8 mouse cellular contexts compared by ENCODE assay signal in genomic region chr5:135077564-135078481, GRCm38 (mm10). TPM values are rescaled to one million over a fixed set of nuclear protein-coding genes. Genes with fewer than 3 reads are reported as not detected.
DNase-seq lines count a peak whose midpoint lies in the region; ATAC-seq lines count a peak whose summit lies in the region.

TSS of gene Vps37d (minus strand) at chr5:135078266.

- peak within 1 kb of the TSS; percentile 95 for H3K27ac ChIP-seq in hindbrain, embryonic 14.5 days

- peak within 1 kb of the TSS; percentile 98 for H3K4me3 ChIP-seq in hindbrain, embryonic 14.5 days (replicated peaks; ENCODE audit: low read length)

- H3K27me3 ChIP-seq in hindbrain, embryonic 14.5 days (ENCODE audit: control insufficient read depth, insufficient read depth, low read length), result no peaks in the 10 kb centered on the region

- ATAC-seq in hindbrain, embryonic 14.5 days (ENCODE audit: low FRiP score), result peak; percentile 84

- WGBS in hindbrain, embryonic 14.5 days, result 1% methylated on average over 65 of the region's 83 CpGs

- no peaks in the 10 kb centered on the region for H3K9me3 ChIP-seq in hindbrain, embryonic 14.5 days (ENCODE audit: control insufficient read depth, low read length)

- peak within 1 kb of the TSS; percentile 81 for H3K4me2 ChIP-seq in hindbrain, embryonic 14.5 days (replicated peaks)

- H3K4me1 ChIP-seq in hindbrain, embryonic 14.5 days (replicated peaks; ENCODE audit: control insufficient read depth, insufficient read depth, low read length), result peaks cover 22% of the 10 kb centered on the region

- peak within 1 kb of the TSS; percentile 100 for H3K9ac ChIP-seq in hindbrain, embryonic 14.5 days

- DNase-seq in NIH3T3 (ENCODE audit: low read depth), result peak; percentile 98
- peak; percentile 99 for DNase-seq in cerebellum, postnatal 10 days
- DNase-seq in frontal cortex, postnatal 14 days (ENCODE audit: low spot score in 2 of 2), result peak; percentile 70 to 91
- peak; percentile 98 for DNase-seq in hindbrain, embryonic 14.5 days (ENCODE audit: low spot score)
- peak; percentile 90 to 93 for DNase-seq in layer of hippocampus, postnatal 36 days
- peak; percentile 93 for DNase-seq in lung, postnatal 36 days
- peak; percentile 93 for DNase-seq in retina, postnatal 1 day
- peak; percentile 81 to 86 for DNase-seq in urinary bladder, adult 18-20 months (ENCODE audit: low spot score in 2 of 2)

- peaks cover 36% of the 10 kb centered on the region for H3K36me3 ChIP-seq in hindbrain, embryonic 14.5 days (replicated peaks; ENCODE audit: control insufficient read depth, insufficient read depth)

RNA-seq across cellular contexts. Expression of gene Vps37d, which starts in this region (rescaled TPM):
- polyA plus RNA-seq in hindbrain, embryonic 14.5 days (2014; fragmentation: Nextera tagmentation; extraction: Ambion mirVana), result 32.9 and 37.1 TPM in 2 replicates
- 10 to 100 TPM; 27.1 to 30.9 TPM for total RNA-seq in layer of hippocampus, postnatal 36 days (2021)

Comparison
In these comparisons a context has a peak if more than half of its experiments do, and no peak if none do; other contexts are left out.
1. Peak in every context shown above with its lines: DNase-seq, ATAC-seq, H3K4me3 ChIP-seq and H3K27ac ChIP-seq.